Mouse (Mus musculus) lung, embryonic 16.5 days (tissue): ENCODE data around the gene Mms19. TPM values are rescaled to one million over a fixed set of nuclear protein-coding genes. Genes with fewer than 3 reads are reported as not detected.
"Not testable (repeated sequence)": the region's sequence is repeated elsewhere in the genome, so short reads cannot be mapped to it uniquely, and the experiment has no call there.

Experiments used
- ATAC-seq: fragments of 200-750 bp; cut with Nextera tagmentation; 2 replicates; pipeline ENCODE4 v1.8.0; 2017; ENCODE audit warnings: low read depth, mild to moderate bottlenecking, moderate library complexity
- H3K27ac ChIP-seq: fragments of 300-500 bp; sonication (generic); 2 replicates; pipeline ENCODE4 v1.5.1; 2014; ENCODE audit warnings: mild to moderate bottlenecking, control low read depth, low read length
- H3K27me3 ChIP-seq: fragments of 300-500 bp; sonication (generic); 2 replicates; pipeline ENCODE4 v1.6.1; 2014; ENCODE audit warnings: low read depth, low read length, mixed read lengths; ENCODE audit not compliant: control insufficient read depth, insufficient read depth
- H3K36me3 ChIP-seq: fragments of 300-500 bp; sonication (generic); 2 replicates; pipeline ENCODE4 v1.6.1; 2014; ENCODE audit warnings: low read length; ENCODE audit not compliant: control insufficient read depth, insufficient read depth
- H3K4me1 ChIP-seq: fragments of 300-500 bp; sonication (generic); replicated peaks from 2 replicates; pipeline ENCODE4 v1.6.1; 2014; ENCODE audit warnings: low read length, mixed read lengths; ENCODE audit not compliant: control insufficient read depth, insufficient read depth
- H3K4me2 ChIP-seq: fragments of 300-500 bp; sonication (generic); 2 replicates; pipeline ENCODE4 v1.6.1; 2014; ENCODE audit warnings: low read depth, low read length, control low read depth
- H3K4me3 ChIP-seq: fragments of 300-500 bp; sonication (generic); 2 replicates; pipeline ENCODE4 v1.5.1; 2014; ENCODE audit warnings: mild to moderate bottlenecking, low read length, control low read depth
- H3K9ac ChIP-seq: fragments of 300-500 bp; sonication (generic); 2 replicates; pipeline ENCODE4 v1.6.1; 2014; ENCODE audit warnings: low read length, control low read depth
- H3K9me3 ChIP-seq: fragments of 300-500 bp; sonication (generic); 2 replicates; pipeline ENCODE4 v1.6.1; 2016; ENCODE audit warnings: low read length; ENCODE audit not compliant: control insufficient read depth
- WGBS: fragments of 180-500 bp; shearing (Covaris S2); extraction: QIAGEN DNeasy Blood & Tissue Kit; methylation state at CpG from one replicate; pipeline ENCODE4 v1.1.7; 2014; 5-methylcytosine and 5-hydroxymethylcytosine counted together
- polyA plus RNA-seq: library from polyadenylated mRNA; unstranded; fragments of >200 nt; fragmentation: Nextera tagmentation; extraction: Ambion mirVana; gene quantifications from 2 replicates; pipeline ENCODE4 v1.2.1, GENCODE M21; 2015

Gene Mms19
- polyA plus RNA-seq, 1 experiment from 2014 or later, result 31.8 TPM

- peak; percentile 18; the same call in 1 of the 2 replicates for ATAC-seq
- Histone ChIP-seq H3K4me1 (peaks cover 15% of the 10 kb centered on the region), H3K27me3 (no peaks in the 10 kb centered on the region), H3K9me3 (no peaks in the 10 kb centered on the region), H3K4me3 (peak overlapping the region; percentile 96), H3K9ac (peak overlapping the region; percentile 78), H3K36me3 (peaks cover 4% of the 10 kb centered on the region; the same call in 1 of the 2 replicates), H3K27ac (peak overlapping the region; percentile 55), H3K4me2 (peak overlapping the region; percentile 90)
- under 1% methylated on average over 28 of the region's 28 CpGs for WGBS
Measured at GRCm38 (mm10) chr19:41932686-41933085, 48.3 kb downstream of the Mms19 start.

GRCm38 (mm10) chr19:41920412-41921067 is 60.4 kb downstream of the Mms19 start:
- Histone ChIP-seq H3K4me1 (no peaks in the 10 kb centered on the region), H3K9ac (no peak overlapping the region), H3K4me3 (no peak overlapping the region), H3K9me3 (no peaks in the 10 kb centered on the region), H3K36me3 (peaks cover 44% of the 10 kb centered on the region), H3K4me2 (no peak overlapping the region), H3K27me3 (no peaks in the 10 kb centered on the region), H3K27ac (no peak overlapping the region)
- 76% methylated on average over 5 of the region's 5 CpGs for WGBS
- no peak for ATAC-seq

- Histone ChIP-seq H3K4me1 (no peaks in the 10 kb centered on the region), H3K27ac (no peak overlapping the region), H3K27me3 (no peaks in the 10 kb centered on the region), H3K9ac (no peak overlapping the region), H3K4me3 (no peak overlapping the region), H3K9me3 (no peaks in the 10 kb centered on the region), H3K4me2 (no peak overlapping the region), H3K36me3 (peaks cover 41% of the 10 kb centered on the region)
- 54% methylated on average over 4 of the region's 4 CpGs for WGBS
- ATAC-seq, result no peak
Measured at GRCm38 (mm10) chr19:41919471-41919870, 61.5 kb downstream of the Mms19 start.

GRCm38 (mm10) chr19:41916853-41917252 is 64.1 kb downstream of the Mms19 start:
- WGBS, result 81% methylated on average over 4 of the region's 4 CpGs
- peaks cover 35% of the 10 kb centered on the region for H3K36me3 ChIP-seq
- no peak overlapping the region for H3K4me3 ChIP-seq
- H3K4me1 ChIP-seq, result peaks cover 15% of the 10 kb centered on the region
- H3K27ac ChIP-seq, result no peak overlapping the region
- ATAC-seq, result no peak
- H3K4me2 ChIP-seq, result no peak overlapping the region
- no peaks in the 10 kb centered on the region for H3K27me3 ChIP-seq
- H3K9me3 ChIP-seq, result no peaks in the 10 kb centered on the region
- no peak overlapping the region for H3K9ac ChIP-seq

- ATAC-seq, result no peak
- H3K9ac ChIP-seq, result no peak overlapping the region
- no peaks in the 10 kb centered on the region for H3K27me3 ChIP-seq
- H3K4me1 ChIP-seq, result peaks cover 15% of the 10 kb centered on the region
- H3K4me3 ChIP-seq, result no peak overlapping the region
- no peaks in the 10 kb centered on the region for H3K9me3 ChIP-seq
- H3K36me3 ChIP-seq, result peaks cover 31% of the 10 kb centered on the region
- no peak overlapping the region for H3K4me2 ChIP-seq
- WGBS, result 85% methylated on average over 3 of the region's 3 CpGs
- H3K27ac ChIP-seq, result no peak overlapping the region
Measured at GRCm38 (mm10) chr19:41915294-41915693, 65.7 kb downstream of the Mms19 start.

- H3K9ac ChIP-seq, H3K27ac ChIP-seq: not testable (repeated sequence)
Measured at GRCm38 (mm10) chr19:41914592-41914882, 66.4 kb downstream of the Mms19 start.

GRCm38 (mm10) chr19:41913774-41914591 is 67.0 kb downstream of the Mms19 start:
- H3K4me1 ChIP-seq, result peaks cover 15% of the 10 kb centered on the region
- H3K27me3 ChIP-seq, result no peaks in the 10 kb centered on the region
- peaks cover 23% of the 10 kb centered on the region for H3K36me3 ChIP-seq
- H3K9ac ChIP-seq, result peak overlapping the region; percentile 99
- 39% methylated on average over 6 of the region's 6 CpGs for WGBS
- ATAC-seq, result no peak
- H3K4me2 ChIP-seq, result peak overlapping the region; percentile 75
- peak overlapping the region; percentile 99 for H3K4me3 ChIP-seq
- H3K27ac ChIP-seq, result no peak overlapping the region
- H3K9me3 ChIP-seq, result no peaks in the 10 kb centered on the region

More at GRCm38 (mm10) chr19:41914592-41914882, 66.4 kb downstream of the Mms19 start:
- Histone ChIP-seq H3K36me3 (peaks cover 28% of the 10 kb centered on the region), H3K4me1 (peaks cover 15% of the 10 kb centered on the region), H3K4me3 (peak overlapping the region; percentile 99; the same call in 1 of the 2 replicates), H3K4me2 (peak overlapping the region; percentile 75)
- ATAC-seq, H3K9me3 ChIP-seq, H3K27me3 ChIP-seq: not testable (repeated sequence)

GRCm38 (mm10) chr19:41912121-41913080 is 68.6 kb downstream of the Mms19 start:
- Histone ChIP-seq H3K36me3 (peaks cover 17% of the 10 kb centered on the region), H3K9me3 (no peaks in the 10 kb centered on the region), H3K27me3 (no peaks in the 10 kb centered on the region), H3K4me2 (peak overlapping the region; percentile 75), H3K4me1 (peaks cover 23% of the 10 kb centered on the region), H3K27ac (peak overlapping the region; percentile 93), H3K4me3 (peak overlapping the region; percentile 99), H3K9ac (peak overlapping the region; percentile 99)
- WGBS, result 1% methylated on average over 47 of the region's 53 CpGs
- ATAC-seq, result peak; percentile 67
